Mouse (Mus musculus): ENCODE results near the gene Pptc7.
"Not testable (repeated sequence)": the region's sequence is repeated elsewhere in the genome, so short reads cannot be mapped to it uniquely, and the experiment has no call there.

- not testable (repeated sequence) for TF ChIP-seq POLR2A (IDR thresholded peaks at IDR 0.05; ENCODE audit: low read depth, low read length); CTCF (IDR thresholded peaks at IDR 0.05; ENCODE audit: extremely low read depth, insufficient read depth, insufficient read length, insufficient replicate concordance)
These were observed 34.8 kb downstream of the Pptc7 start for GRCm38 (mm10) chr5:122318976-122319375.
